Mouse (Mus musculus): ENCODE data around the gene Folr1. TPM values are rescaled to one million over a fixed set of nuclear protein-coding genes. Genes with fewer than 3 reads are reported as not detected.

Folr1 gene
- 1.3 TPM in 1 of 2 replicates, not detected in the other for total RNA-seq (2014; fragmentation: Nextera tagmentation)
- total RNA-seq (2017): not detected in 2 replicates

- ATAC-seq (replicated peaks; ENCODE audit: low FRiP score, low TSS enrichment, poor library complexity, severe bottlenecking): no peak
Observed at GRCm38 (mm10) chr7:101870629-101871028, at the start of gene Folr1. TSS of gene Folr1 (minus strand) at chr7:101870788.

GRCm38 (mm10) chr7:101918071-101918470 is 47.5 kb upstream of the Folr1 start:
- peak; percentile 90 for ATAC-seq (replicated peaks; ENCODE audit: low FRiP score, low TSS enrichment, poor library complexity, severe bottlenecking)

- no peak for ATAC-seq (replicated peaks; ENCODE audit: low FRiP score, low TSS enrichment, poor library complexity, severe bottlenecking)
Observed at GRCm38 (mm10) chr7:101911982-101912381, 41.4 kb upstream of the Folr1 start.

DNA sequence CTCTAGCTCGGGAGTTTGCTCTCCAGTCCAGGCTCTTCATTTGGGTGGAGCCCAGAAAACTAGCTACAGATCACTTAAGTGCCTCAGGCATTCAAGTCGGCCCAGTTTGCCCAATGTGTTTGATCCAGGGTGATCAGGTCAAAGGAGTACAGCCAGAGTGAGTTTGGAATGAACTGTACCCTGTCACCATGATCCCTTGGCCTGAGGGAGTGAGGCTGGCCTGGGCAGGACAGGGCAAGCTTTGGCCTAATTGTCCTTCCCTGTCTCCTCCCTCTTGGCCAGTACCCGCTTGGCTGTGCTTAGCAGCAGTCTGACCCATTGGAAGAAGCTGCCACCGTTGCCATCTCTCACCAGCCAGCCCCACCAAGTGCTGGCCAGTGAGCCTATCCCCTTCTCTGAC is 39.5 kb upstream of the Folr1 start:
- no peak for ATAC-seq (replicated peaks; ENCODE audit: low FRiP score, low TSS enrichment, poor library complexity, severe bottlenecking)

GRCm38 (mm10) chr7:101908367-101908766 is 37.8 kb upstream of the Folr1 start:
- no peak for ATAC-seq (replicated peaks; ENCODE audit: low FRiP score, low TSS enrichment, poor library complexity, severe bottlenecking)

- no peak for ATAC-seq (replicated peaks; ENCODE audit: low FRiP score, low TSS enrichment, poor library complexity, severe bottlenecking)
Observed at GRCm38 (mm10) chr7:101906696-101907095, 36.1 kb upstream of the Folr1 start.

DNA sequence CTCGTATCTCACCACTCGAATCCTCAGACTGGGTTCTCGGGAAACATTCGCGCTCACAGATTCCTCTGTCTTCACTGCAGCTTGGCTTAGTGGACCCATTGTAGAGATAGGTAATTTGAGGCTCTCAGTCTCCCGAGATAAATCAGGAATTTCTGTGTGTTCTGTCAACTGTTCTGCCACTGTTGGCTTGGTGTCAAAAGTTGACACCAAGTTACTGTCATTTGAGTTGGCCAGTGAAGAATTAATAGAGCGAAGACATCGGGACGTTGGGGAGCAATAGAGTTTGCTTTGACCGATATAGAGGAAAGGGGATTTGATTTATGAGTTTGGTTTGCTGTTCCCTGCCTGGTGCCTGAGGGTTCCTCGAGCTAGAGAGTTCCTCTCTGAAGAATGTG is 35.7 kb upstream of the Folr1 start, which contains the start of gene Tomt:
Gene Tomt, minus strand, starts transcription at position 73 of the 395 bp plus-strand sequence.
- ATAC-seq (replicated peaks; ENCODE audit: low FRiP score, low TSS enrichment, poor library complexity, severe bottlenecking): no peak

DNA sequence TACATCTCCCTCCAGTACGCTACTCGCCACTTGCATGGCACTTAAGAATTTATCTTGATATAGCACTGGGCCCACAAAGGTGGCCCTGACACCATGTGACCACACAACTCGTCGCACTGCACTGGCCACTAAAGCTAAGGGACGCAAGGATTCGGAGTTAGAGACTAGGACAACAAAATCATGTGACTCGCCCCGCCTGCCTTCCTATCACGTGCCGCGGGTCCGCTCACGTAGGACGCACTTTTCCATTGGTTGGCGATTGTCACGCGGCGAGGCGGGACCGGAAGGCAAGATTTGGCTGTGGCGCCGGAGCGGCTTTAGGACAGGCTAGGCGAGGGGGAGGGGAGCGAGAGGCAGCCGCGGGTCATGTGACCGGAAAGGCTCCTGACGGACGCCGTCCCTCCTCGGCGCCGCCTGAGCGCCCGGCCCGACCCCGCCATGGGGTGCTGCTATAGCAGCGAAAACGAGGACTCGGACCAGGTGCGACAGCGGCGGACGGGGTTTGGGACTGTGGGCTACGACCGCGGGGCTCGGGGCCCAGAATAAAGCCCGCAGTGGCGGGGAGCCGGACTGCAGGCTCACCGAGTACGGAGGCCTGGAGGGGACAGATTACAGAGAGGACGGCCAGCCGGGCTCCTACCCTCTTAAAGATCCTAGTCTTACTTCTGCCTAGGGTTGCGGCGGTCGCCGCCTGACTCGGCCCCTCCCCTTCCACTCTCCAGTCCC is 35.1 kb upstream of the Folr1 start, which contains the start of gene Lamtor1:
Gene Lamtor1, plus strand, starts transcription at position 344 of the 726 bp plus-strand sequence.
- ATAC-seq (replicated peaks; ENCODE audit: low FRiP score, low TSS enrichment, poor library complexity, severe bottlenecking): peak; percentile 93

DNA sequence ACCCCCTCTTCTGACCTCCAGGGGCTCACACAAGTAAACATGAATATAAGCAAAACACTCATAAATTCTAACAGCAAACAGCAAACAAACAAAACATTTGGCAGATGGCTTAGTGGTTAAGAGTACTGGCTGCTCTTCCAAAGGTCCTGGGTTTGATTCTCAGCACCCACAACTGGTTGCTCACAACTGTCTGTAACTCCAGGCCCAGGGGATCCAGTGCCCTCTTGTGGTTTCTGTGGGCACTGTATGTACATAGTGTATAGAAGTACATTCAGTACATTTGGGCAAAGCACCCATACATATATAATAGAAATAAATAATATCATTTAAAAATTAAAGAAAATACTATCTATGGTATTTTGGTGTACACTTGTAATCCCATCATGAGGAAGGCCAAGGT is 32.3 kb upstream of the Folr1 start:
- ATAC-seq (replicated peaks; ENCODE audit: low FRiP score, low TSS enrichment, poor library complexity, severe bottlenecking): no peak

DNA sequence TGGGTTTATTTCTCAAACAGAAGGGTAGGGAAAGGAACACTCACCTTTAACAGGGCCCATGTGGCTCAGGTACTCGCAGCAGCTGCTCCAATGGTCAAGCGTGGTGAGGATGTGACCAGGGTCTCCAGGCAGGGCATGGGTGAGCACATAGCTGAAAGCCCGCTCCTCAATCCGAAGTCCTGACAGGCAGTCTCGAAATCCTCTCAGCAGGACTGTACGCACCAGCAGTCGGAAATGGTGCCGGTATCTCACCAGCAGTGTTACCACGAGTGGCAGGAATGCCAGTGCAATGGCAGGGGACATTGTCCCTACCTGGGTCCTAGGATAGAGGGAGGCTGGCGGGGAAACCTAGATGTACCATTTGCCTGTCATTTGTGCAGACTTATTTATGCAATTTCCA is 31.4 kb upstream of the Folr1 start:
- ATAC-seq (replicated peaks; ENCODE audit: low FRiP score, low TSS enrichment, poor library complexity, severe bottlenecking): no peak

- no peak for ATAC-seq (replicated peaks; ENCODE audit: low FRiP score, low TSS enrichment, poor library complexity, severe bottlenecking)
Observed at GRCm38 (mm10) chr7:101900331-101901097, 29.9 kb upstream of the Folr1 start.

GRCm38 (mm10) chr7:101896104-101897066 is 25.8 kb upstream of the Folr1 start:
- ATAC-seq (replicated peaks; ENCODE audit: low FRiP score, low TSS enrichment, poor library complexity, severe bottlenecking): peak; percentile 92

GRCm38 (mm10) chr7:101895695-101896094 is 25.1 kb upstream of the Folr1 start:
- no peak for ATAC-seq (replicated peaks; ENCODE audit: low FRiP score, low TSS enrichment, poor library complexity, severe bottlenecking)

GRCm38 (mm10) chr7:101888460-101888859 is 17.9 kb upstream of the Folr1 start:
- no peak for ATAC-seq (replicated peaks; ENCODE audit: low FRiP score, low TSS enrichment, poor library complexity, severe bottlenecking)

- no peak for ATAC-seq (replicated peaks; ENCODE audit: low FRiP score, low TSS enrichment, poor library complexity, severe bottlenecking)
Observed at GRCm38 (mm10) chr7:101886274-101886673, 15.7 kb upstream of the Folr1 start.

- ATAC-seq (replicated peaks; ENCODE audit: low FRiP score, low TSS enrichment, poor library complexity, severe bottlenecking): no peak
Observed at GRCm38 (mm10) chr7:101884160-101884559, 13.6 kb upstream of the Folr1 start.

DNA sequence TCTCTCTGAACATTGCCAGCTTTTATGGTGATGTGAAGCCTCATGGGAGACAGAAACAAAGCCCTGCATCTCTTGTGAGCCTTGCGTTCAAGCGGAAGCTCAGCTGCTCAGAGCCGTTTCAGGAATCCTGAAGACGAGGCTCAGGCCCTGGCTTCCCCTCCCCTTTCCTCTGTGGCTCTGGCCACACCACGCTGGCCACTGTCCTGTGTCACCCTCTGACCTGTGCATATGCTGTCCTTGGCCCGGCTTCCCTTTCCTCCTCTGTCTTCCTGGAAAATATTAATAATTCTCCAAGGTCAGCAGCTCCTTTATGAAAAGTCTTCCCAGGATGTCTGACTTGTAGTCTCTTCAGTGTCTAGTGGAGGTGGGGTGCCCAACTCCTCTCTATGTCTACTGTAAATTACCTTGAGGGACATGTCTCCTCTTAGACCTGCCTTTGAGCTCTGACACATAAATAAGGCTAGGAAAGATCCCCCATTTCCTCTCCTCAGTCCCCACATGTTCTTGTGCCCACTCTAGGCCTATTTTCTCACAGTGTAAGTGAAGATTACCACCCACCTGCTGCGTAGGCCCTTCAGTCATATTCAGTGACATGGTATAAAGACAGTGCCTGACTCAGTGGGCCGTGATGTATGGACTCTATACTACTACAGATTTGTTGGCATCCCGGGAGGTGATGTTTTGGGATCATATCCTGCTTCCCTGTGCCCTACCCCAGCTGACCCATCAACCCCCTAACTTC is 12.0 kb upstream of the Folr1 start:
- ATAC-seq (replicated peaks; ENCODE audit: low FRiP score, low TSS enrichment, poor library complexity, severe bottlenecking): no peak

DNA sequence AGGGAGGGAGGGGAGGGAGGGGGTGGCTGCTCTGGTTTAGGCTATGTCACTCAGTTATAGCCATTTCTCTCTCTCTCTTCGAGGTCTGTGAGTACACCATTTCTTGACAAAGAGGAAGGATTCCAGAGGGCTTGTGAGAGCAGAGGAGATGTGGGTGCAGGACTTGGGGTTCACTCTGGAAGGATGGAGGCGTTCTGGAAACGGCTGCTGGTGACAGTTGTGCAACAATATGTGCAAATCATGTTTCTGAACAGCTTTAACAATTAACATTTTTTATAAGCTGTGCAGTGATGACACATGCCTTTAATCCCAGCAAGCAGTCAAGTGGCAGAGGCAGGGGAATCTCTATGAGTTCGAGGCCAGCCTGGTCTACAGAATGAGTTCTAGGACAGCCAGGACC is 10.3 kb upstream of the Folr1 start:
- no peak for ATAC-seq (replicated peaks; ENCODE audit: low FRiP score, low TSS enrichment, poor library complexity, severe bottlenecking)

- ATAC-seq (replicated peaks; ENCODE audit: low FRiP score, low TSS enrichment, poor library complexity, severe bottlenecking): no peak
Observed at GRCm38 (mm10) chr7:101875978-101876377, 5.4 kb upstream of the Folr1 start.
